Mouse (Mus musculus) thymus, postnatal 10 days (tissue): Measurements from ENCODE around the gene Rere.
"Not testable (repeated sequence)": the region's sequence is repeated elsewhere in the genome, so short reads cannot be mapped to it uniquely, and the experiment has no call there.

Experiments
- DNase-seq, 2 experiments: peaks; one replicate each; pipeline ENCODE4 v3.0.0; 2021; ENCODE audit warnings: low spot score in 2 of 2

Gene Rere

GRCm38 (mm10) chr4:150283335-150283638, 1.8 kb downstream of the Rere start:
- DNase-seq: no peak

GRCm38 (mm10) chr4:150283993-150284392, 2.5 kb downstream of the Rere start:
- DNase-seq: peak in 1 of 2 experiments; percentile 6

GRCm38 (mm10) chr4:150286980-150287379, 5.5 kb downstream of the Rere start:
- no peak for DNase-seq

- not testable (repeated sequence) for DNase-seq
These were observed 6.0 kb downstream of the Rere start for GRCm38 (mm10) chr4:150287463-150287862.

- DNase-seq: no peak
These were observed 10.5 kb downstream of the Rere start for GRCm38 (mm10) chr4:150291900-150292299.

DNA sequence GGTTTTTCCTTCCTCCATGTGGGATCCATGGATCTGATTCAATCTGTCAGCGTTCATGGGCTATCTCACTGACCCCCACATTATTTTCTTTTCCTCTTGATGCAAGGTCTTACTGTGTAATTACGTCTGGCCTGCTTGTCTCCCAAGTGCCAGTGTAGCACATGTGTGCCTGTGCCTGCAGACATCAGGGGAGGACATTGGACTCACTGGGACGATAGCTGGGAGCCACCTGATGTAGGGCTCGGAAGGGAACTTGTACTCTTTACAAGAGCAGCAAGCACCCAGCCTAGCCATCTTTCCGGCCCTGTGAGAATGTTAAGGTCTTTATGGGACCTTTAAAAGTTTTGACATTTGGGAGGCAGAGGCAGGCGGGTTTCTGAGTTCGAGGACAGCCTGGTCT, 13.4 kb downstream of the Rere start:
- no peak for DNase-seq

DNA sequence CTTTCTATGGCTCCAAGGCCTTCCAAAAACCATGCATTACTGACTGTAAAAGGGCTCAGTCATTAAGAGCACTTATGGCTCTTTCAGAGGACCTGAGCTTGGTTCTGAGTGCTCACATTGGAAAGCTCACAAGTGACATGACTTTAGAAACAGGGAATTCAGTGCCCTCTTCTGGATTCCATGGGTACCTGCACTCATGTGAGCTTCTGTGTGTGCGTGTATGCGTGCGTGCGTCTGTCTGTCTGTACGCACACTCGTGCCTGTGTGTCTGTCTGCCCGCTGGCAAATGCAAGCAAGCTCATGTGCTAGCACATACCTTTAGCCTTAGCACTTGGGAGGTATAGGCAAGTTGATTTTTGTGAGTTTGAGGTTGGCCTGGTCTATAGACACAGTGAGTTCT, 14.5 kb downstream of the Rere start:
- DNase-seq: no peak

DNA sequence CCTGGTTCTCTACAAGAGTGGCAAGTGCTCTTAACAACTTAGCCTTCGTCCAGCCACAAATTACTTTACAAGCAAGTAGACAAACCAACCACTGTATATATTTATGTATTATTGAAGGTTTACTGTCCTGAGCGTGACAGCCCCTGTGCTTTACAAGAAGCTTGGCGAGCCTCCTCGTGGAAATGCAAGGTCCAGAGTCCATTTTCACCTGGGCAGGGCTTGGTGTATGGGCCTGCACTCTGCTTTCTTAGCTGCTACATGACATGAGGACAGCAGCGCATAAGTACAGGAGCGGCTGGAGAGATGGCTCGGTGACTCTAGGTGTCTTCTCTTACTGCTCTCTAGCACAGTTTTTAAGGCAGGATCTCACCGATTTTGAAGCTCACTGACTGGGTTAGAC, 21.3 kb downstream of the Rere start:
- no peak for DNase-seq

- no peak for DNase-seq
These were observed 25.3 kb downstream of the Rere start for GRCm38 (mm10) chr4:150306701-150307100.

- DNase-seq: no peak
These were observed 25.8 kb downstream of the Rere start for GRCm38 (mm10) chr4:150307226-150307625.

- no peak for DNase-seq
These were observed 30.0 kb downstream of the Rere start for GRCm38 (mm10) chr4:150311431-150311830.

DNA sequence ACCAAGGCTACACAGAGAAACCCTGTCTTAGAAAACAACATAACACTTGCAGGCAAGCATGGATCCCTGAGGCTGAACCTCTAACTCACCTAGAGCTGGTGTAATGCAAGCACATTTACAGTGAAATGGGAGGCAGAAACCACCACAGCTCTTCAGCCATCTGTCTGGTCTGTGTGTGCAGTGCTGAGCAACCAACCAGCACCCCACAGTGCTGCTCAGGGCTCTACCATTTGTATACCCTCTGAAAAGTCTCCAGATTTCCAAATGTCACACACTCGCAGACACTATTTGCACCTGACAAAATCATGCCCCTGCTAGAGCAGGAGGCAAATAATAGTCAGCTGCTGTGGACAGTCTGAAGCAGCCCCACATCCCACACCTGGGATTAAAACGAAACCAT, 31.2 kb downstream of the Rere start:
- no peak for DNase-seq

GRCm38 (mm10) chr4:150315301-150315700, 33.9 kb downstream of the Rere start:
- no peak for DNase-seq

- DNase-seq: no peak
These were observed 35.1 kb downstream of the Rere start for GRCm38 (mm10) chr4:150316546-150316945.

DNA sequence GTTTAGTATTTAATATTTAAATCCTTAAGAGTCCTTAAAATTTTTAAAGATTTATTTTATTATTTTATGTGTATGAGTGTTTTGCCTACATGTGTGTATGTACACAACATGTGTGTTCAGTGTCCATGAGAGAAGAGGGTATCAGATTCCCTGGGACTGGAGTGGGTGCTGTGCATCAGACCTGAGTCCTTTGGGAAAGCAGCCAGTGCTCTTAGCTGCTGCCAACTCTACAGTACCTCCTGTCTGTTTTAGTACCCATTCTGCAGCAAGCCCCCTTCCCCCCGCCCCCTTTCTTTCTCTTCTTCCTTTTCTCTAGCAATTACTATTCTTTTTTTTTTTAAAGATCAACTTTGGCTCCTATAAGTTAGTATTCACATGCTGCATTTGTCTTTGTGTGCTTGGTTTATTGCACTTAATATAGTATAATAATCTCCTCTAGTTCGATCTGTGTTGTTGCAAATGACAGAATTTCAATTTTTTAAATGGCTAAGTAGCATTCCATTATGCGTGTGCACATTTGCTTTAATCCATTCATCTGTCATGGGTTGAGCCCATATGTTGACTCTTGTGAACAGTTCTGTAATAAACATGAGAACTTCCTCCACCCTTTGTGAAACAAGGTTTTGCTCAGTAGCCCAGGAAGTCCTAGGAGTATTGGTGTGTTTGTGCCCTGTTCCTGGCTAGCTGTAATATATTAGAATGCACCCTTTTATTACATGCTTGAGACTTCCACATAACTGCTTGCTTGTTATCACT, 43.8 kb downstream of the Rere start:
- DNase-seq: no peak

DNA sequence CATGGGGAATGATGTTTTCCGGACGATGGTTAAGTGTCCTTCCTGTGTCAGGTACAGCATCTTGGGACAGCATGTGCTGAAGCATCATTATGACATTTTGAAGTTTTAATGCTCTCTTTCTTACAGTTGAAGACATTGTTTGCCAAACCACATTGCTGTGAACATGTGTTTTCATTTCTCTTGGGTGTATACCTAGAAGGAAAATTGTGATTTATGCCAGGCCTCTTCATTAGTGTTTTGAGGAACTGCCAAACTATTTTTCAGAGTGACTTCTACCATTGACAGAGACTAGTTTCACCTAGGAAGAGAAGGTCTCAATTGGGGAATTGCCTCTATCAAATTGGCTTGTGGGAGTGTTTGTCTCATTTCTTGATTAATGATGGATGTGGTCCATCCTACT, 44.6 kb downstream of the Rere start:
- no peak for DNase-seq

DNA sequence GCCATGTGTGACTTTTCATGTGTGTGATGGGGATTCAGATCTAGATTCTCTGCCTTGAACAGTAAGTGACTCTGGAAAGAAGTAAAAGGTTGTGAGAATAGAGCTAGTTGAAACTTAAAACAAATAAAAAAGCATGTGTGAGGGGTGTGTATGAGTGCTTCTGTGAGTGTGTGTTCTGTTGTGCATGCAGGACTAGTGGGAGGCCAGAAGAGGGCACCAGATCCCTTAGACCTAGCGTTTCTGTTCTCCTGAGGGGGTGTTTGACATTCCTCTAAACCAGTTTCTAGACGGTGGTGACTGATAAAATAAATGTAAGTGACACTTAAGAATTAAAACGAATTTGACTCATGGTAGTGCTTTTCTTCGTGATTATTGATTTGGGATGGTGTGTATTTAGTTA, 46.0 kb downstream of the Rere start:
- DNase-seq: no peak

GRCm38 (mm10) chr4:150333927-150334682, 52.7 kb downstream of the Rere start:
- DNase-seq: no peak

DNA sequence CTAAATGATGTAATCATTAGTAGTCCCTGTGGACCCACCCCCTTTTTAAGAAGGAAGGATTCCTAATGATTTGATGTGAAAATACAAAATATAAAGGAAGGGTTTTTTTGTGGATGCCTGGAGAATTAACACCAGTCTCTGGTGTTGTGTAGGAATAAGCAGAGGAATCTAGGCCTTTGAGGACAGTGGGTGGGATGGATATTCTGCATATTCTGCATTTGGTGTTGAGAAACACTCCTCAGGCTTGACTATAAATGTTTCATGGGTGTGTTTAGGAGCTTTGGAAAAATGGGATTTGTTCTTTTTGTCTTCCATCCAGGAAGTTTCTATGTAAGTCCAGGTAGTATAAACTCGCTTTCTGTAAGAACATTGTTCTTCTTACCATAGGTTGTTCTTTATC, 55.8 kb downstream of the Rere start:
- DNase-seq: no peak

GRCm38 (mm10) chr4:150338906-150339650, 57.6 kb downstream of the Rere start:
- peak in 1 of 2 experiments; percentile 17 for DNase-seq

DNA sequence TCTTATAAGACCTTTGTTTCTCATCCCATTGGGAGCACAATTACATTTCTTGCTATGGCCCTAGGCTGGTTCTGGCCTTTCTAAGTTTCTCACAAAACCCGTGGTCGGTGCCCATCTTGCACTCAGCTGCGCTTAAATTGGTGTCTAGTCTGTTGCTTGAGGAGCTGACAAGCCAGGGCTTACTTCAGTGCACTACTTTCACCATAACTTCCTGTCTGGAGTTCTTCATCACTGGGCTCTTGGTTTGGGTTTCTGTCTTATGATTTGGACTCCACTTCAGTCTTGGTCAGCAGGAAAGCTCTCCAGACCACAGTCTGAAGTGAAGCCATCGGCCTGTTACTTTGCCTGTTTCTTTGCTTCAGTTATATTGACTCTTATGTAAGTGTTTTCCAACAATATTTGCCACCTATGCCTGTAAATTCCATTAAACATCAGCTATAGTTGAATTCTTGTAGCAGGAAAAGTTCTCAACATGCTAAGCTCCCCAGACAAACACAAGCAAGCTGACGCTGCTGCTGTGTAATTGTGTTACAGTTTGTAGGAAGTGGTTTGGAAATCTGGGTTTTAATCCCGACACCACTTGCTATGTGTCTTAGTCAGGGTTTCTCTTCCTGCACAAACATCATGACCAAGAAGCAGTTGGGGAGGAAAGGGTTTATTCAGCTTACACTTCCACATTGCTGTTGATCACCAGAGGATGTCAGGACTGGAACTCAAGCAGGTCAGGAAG, 59.5 kb downstream of the Rere start:
- DNase-seq: no peak

DNA sequence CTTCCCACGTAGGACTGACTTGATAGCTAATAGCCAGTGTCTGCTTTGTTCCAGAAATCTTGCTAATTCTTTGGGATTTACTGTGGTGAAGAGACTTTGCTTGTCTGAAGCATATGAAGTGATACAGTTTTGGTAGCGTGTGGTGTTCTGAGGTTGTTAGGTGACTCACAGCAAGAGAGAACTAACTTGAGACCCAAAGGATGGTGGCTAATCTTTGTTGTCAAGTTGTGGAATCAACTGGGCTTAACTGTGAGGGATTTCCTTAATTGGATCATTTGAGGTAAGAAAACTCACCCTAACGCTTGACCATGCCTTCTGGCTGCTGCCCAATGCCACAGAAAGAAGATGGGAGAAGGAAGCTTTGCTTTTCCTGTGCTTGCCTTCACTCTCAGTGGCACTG, 63.1 kb downstream of the Rere start:
- no peak for DNase-seq
